Mouse (Mus musculus): Measurements from ENCODE around the gene Chrm1.

DNA sequence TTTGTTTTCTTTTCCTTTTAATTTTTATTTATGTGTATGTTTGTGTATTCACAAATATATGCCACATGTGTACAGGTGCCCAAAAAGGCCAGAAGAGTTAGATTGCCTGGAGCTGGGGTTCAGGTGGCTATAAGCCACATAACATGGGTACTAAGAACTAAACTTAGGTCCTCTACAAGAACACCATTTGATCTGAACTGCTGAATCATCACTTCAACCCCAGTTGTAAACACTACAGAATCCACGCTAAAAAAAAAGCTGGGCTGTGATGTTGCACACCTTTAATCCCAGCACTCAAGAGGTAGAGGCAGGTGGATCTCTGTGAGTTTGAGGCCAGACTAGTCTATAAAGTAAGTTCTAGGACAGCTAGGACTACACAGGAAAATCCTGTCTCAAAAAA is 57.8 kb downstream of the Chrm1 start:
- no peak for TF ChIP-seq CTCF (IDR thresholded peaks at IDR 0.05; ENCODE audit: control insufficient read depth, insufficient read depth, insufficient read length)
- TF ChIP-seq MYOG (IDR thresholded peaks at IDR 0.05; ENCODE audit: control insufficient read depth, extremely low read depth, insufficient read length) = no peak
- no peak for TF ChIP-seq MAX (IDR thresholded peaks at IDR 0.05)
- TF ChIP-seq USF1 (IDR thresholded peaks at IDR 0.05; ENCODE audit: low read depth) = no peak
- TF ChIP-seq MYOD1 (IDR thresholded peaks at IDR 0.05; ENCODE audit: control insufficient read depth, insufficient read length, low read depth) = no peak
- no peak for TF ChIP-seq CEBPB (IDR thresholded peaks at IDR 0.05; ENCODE audit: low read depth)
- TF ChIP-seq FOSL1 (IDR thresholded peaks at IDR 0.05; ENCODE audit: insufficient read depth, low read length, poor library complexity, severe bottlenecking) = no peak
